Mouse (Mus musculus) kidney, postnatal 0 days (tissue): Measurements from ENCODE around the gene Tab2. TPM values are rescaled to one million over a fixed set of nuclear protein-coding genes. Genes with fewer than 3 reads are reported as not detected.
"Not testable (repeated sequence)": the region's sequence is repeated elsewhere in the genome, so short reads cannot be mapped to it uniquely, and the experiment has no call there.

ENCODE experiments used
- ATAC-seq: fragments of 200-750 bp; cut with Nextera tagmentation; replicated peaks from 2 replicates; pipeline ENCODE4 v1.8.0; 2017; ENCODE audit warnings: low read depth, moderate number of reproducible peaks, moderate TSS enrichment, moderate library complexity; ENCODE audit not compliant: low FRiP score
- DNase-seq: peaks from one replicate; pipeline ENCODE4 v3.0.0-alpha.2; 2016; ENCODE audit warnings: low spot score
- H3K27ac ChIP-seq: fragments of 300-500 bp; sonication (generic); 2 replicates; pipeline ENCODE4 v1.5.1; 2014; ENCODE audit warnings: mild to moderate bottlenecking
- H3K27me3 ChIP-seq: fragments of 300-500 bp; sonication (generic); 2 replicates; pipeline ENCODE4 v1.6.1; 2014; ENCODE audit warnings: low read length, mixed read lengths; ENCODE audit not compliant: insufficient read depth
- H3K36me3 ChIP-seq: fragments of 300-500 bp; sonication (generic); 2 replicates; pipeline ENCODE4 v1.6.1; 2014; ENCODE audit warnings: low read length, mixed read lengths; ENCODE audit not compliant: insufficient read depth
- H3K4me1 ChIP-seq: fragments of 300-500 bp; sonication (generic); replicated peaks from 2 replicates; pipeline ENCODE4 v1.6.1; 2014; ENCODE audit warnings: antibody characterized with exemption, low read length, mixed read lengths; ENCODE audit not compliant: insufficient read depth
- H3K4me2 ChIP-seq: fragments of 300-500 bp; sonication (generic); 2 replicates; pipeline ENCODE4 v1.6.1; 2014; ENCODE audit warnings: mild to moderate bottlenecking, low read length, moderate library complexity, mixed read lengths
- H3K4me3 ChIP-seq: fragments of 300-500 bp; sonication (generic); replicated peaks from 2 replicates; pipeline ENCODE4 v1.5.1; 2014; ENCODE audit warnings: low read depth, low read length
- H3K9ac ChIP-seq: fragments of 300-500 bp; sonication (generic); 2 replicates; pipeline ENCODE4 v1.6.1; 2014; ENCODE audit warnings: low read depth, low read length
- H3K9me3 ChIP-seq: fragments of 300-500 bp; sonication (generic); replicated peaks from 2 replicates; pipeline ENCODE4 v1.6.1; 2016; ENCODE audit warnings: low read length, inconsistent platforms, mixed read lengths
- CTCF ChIP-seq: IDR thresholded peaks from 2 replicates; pipeline ENCODE4 v1.5.1; 2016; ENCODE audit warnings: antibody characterized with exemption, low read depth, mild to moderate bottlenecking, moderate library complexity
- WGBS: fragments of 180-500 bp; shearing (Covaris S2); extraction: QIAGEN DNeasy Blood & Tissue Kit; methylation state at CpG from one replicate; pipeline ENCODE4 v1.1.7; 2014; 5-methylcytosine and 5-hydroxymethylcytosine counted together
- polyA plus RNA-seq: library from polyadenylated mRNA; unstranded; fragments of >200 nt; fragmentation: Nextera tagmentation; extraction: Ambion mirVana; gene quantifications from 2 replicates; pipeline ENCODE4 v1.2.1, GENCODE M21; 2015

Gene Tab2
- polyA plus RNA-seq, 1 experiment from 2014 or later = 20.4 TPM

- ATAC-seq = 0 out of 2 replicates have a peak, but pooled peaks have one; percentile 38
- Histone ChIP-seq H3K27ac (no peak overlapping the region), H3K9ac (no peak overlapping the region), H3K4me1 (no peaks in the 10 kb centered on the region), H3K4me2 (no peak overlapping the region), H3K27me3 (no peaks in the 10 kb centered on the region), H3K9me3 (no peaks in the 10 kb centered on the region), H3K4me3 (no peak overlapping the region), H3K36me3 (peaks cover 34% of the 10 kb centered on the region)
- 95% methylated on average over 5 of the region's 5 CpGs for WGBS
- DNase-seq = no peak
- TF ChIP-seq CTCF = no peak
Observed at GRCm38 (mm10) chr10:7904157-7904556, 51.9 kb downstream of the Tab2 start.

GRCm38 (mm10) chr10:7900719-7901627, 55.1 kb downstream of the Tab2 start:
- no peaks in the 10 kb centered on the region for H3K9me3 ChIP-seq
- H3K4me3 ChIP-seq = no peak overlapping the region
- ATAC-seq (no peak), DNase-seq (no peak)
- no peaks in the 10 kb centered on the region for H3K4me1 ChIP-seq
- WGBS = 86% methylated on average over 14 of the region's 14 CpGs
- H3K4me2 ChIP-seq = no peak overlapping the region
- H3K27me3 ChIP-seq = no peaks in the 10 kb centered on the region
- no peak overlapping the region for H3K27ac ChIP-seq
- no peak overlapping the region for H3K9ac ChIP-seq
- peaks cover 12% of the 10 kb centered on the region; the same call in 1 of the 2 replicates for H3K36me3 ChIP-seq
- TF ChIP-seq CTCF = no peak

DNA sequence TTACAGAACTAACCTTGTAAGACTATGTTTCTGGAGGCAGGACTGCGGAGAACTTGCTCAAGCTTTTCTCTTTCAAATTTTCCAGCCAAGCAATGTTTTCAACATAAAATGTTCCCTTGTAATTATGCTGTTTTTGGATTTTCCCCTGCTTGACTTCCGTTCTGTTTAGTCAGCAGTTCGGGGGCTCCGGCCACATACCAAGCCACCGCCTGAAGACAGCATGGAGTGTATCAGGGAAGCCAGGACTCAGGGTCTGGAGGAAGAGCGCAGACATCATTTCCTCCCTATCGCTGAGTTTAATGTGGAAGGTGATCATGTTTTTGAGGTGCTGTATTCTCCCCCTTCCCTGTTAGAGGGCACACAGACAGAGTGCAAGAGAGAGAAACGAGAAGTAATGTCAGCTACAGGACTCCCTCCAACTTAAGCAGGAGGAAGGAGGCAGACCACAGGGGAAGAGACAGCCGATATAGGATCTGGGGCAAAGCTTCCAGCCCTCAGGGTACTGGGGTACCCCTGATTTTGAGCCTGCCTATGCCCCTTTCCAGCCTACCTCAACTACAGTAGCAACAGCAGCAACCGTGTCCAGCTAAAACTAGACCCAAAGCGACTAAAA, 67.7 kb downstream of the Tab2 start:
- Histone ChIP-seq H3K4me1 (no peaks in the 10 kb centered on the region), H3K4me2 (no peak overlapping the region), H3K27ac (no peak overlapping the region), H3K9ac (no peak overlapping the region), H3K36me3 (no peaks in the 10 kb centered on the region), H3K9me3 (no peaks in the 10 kb centered on the region), H3K27me3 (no peaks in the 10 kb centered on the region), H3K4me3 (no peak overlapping the region)
- no peak for TF ChIP-seq CTCF
- no peak for ATAC-seq
- DNase-seq = peak; percentile 50
- WGBS = 72% methylated on average over 11 of the region's 11 CpGs

DNA sequence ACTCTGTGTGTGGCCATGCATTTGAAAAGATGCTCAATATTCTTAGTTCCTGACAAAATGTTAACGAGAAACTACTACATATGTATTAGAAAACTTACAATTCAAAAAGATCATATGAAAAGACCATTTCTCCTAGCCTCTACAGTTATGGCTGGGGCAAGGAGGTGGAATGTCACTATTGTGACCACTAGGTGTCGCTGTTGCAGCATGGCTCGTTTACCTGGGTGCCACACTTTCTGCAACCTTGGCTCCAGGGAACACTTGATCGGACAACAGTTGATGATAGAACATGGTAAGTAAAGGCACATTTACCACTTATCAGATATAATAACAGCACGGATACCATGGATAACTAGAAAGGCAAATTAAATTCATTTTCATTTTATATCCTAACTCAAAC, 72.5 kb downstream of the Tab2 start:
- Histone ChIP-seq H3K9ac (no peak overlapping the region), H3K9me3 (no peaks in the 10 kb centered on the region), H3K27me3 (no peaks in the 10 kb centered on the region), H3K27ac (no peak overlapping the region), H3K4me2 (no peak overlapping the region), H3K4me1 (no peaks in the 10 kb centered on the region), H3K36me3 (no peaks in the 10 kb centered on the region), H3K4me3 (no peak overlapping the region)
- DNase-seq (peak; percentile 88), ATAC-seq (peak; percentile 66; the same call in 1 of the 2 replicates)
- WGBS = 6% methylated on average over 5 of the region's 5 CpGs
- TF ChIP-seq CTCF = peak; percentile 99

GRCm38 (mm10) chr10:7881971-7882370, 74.1 kb downstream of the Tab2 start:
- H3K36me3 ChIP-seq = no peaks in the 10 kb centered on the region
- no peak overlapping the region for H3K4me3 ChIP-seq
- no peak for TF ChIP-seq CTCF
- H3K27ac ChIP-seq = no peak overlapping the region
- ATAC-seq (no peak), DNase-seq (no peak)
- 95% methylated on average over 3 of the region's 3 CpGs for WGBS
- no peak overlapping the region for H3K4me2 ChIP-seq
- no peaks in the 10 kb centered on the region for H3K4me1 ChIP-seq
- no peak overlapping the region for H3K9ac ChIP-seq
- H3K27me3 ChIP-seq = no peaks in the 10 kb centered on the region
- no peaks in the 10 kb centered on the region for H3K9me3 ChIP-seq

- ATAC-seq, H3K27me3 ChIP-seq, H3K9me3 ChIP-seq, H3K4me3 ChIP-seq, H3K27ac ChIP-seq, DNase-seq, H3K9ac ChIP-seq, H3K4me2 ChIP-seq, H3K4me1 ChIP-seq, H3K36me3 ChIP-seq: not testable (repeated sequence)
- WGBS = 92% methylated on average over 3 of the region's 3 CpGs
Observed at GRCm38 (mm10) chr10:7880283-7880682, 75.7 kb downstream of the Tab2 start.
